Mouse (Mus musculus) heart, adult 18-20 months (tissue): ENCODE data around the gene Cbx5. TPM values are rescaled to one million over a fixed set of nuclear protein-coding genes. Genes with fewer than 3 reads are reported as not detected.
"Not testable (repeated sequence)": the region's sequence is repeated elsewhere in the genome, so short reads cannot be mapped to it uniquely, and the experiment has no call there.

Experiments
- DNase-seq, 2 experiments: peaks; one replicate each; pipeline ENCODE4 v3.0.0; 2021 to 2022; ENCODE audit warnings: mixed read lengths in 1 of 2
- long read RNA-seq, 2 experiments: library from polyadenylated mRNA; stranded (forward); transcript quantifications; one replicate each; pipeline ENCODE4 v2.0.0; 2021
- total RNA-seq, 2 experiments: library from RNA; stranded (reverse); gene quantifications; 2 replicates each; pipeline ENCODE4 v1.2.3; 2021

Gene Cbx5
- total RNA-seq = 10 to 100 TPM; 49.8 to 53.1 TPM
- long read RNA-seq, experiment 1, full-length matches to known transcripts = 12 of 26 reads
- long read RNA-seq, experiment 1, partial matches to known transcripts = 7 of 26 reads
- long read RNA-seq, experiment 1, other reads (novel, unspliced or antisense) = 7 of 26 reads
- long read RNA-seq, experiment 2, full-length matches to known transcripts = 8 of 20 reads
- long read RNA-seq, experiment 2, partial matches to known transcripts = 3 of 20 reads
- long read RNA-seq, experiment 2, other reads (novel, unspliced or antisense) = 9 of 20 reads

DNA sequence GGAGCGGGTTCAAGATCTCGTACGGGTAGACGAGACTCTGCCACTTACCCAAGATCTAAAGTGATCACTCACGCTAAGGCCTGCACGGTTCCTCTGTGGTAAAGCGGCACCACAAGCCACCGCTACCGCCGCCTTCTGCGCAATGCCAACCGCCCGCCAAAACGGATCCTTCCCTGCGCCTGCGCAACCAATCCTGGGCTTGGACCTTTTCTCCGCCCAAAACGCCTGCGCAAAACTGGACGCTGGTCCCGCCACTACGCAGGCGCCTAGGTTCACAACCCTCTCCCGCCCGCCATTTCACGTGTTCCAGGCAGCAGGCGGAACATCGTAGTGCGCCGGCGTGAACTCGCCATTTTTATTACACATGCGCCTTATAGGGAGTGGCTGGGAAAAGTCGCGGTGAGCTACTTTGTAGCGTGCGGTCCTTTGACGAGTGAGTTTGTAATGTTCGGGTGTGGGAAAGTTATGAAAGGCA, at the start of gene Cbx5:
Cbx5 (minus strand) TSS at position 132 of the 475 bp plus-strand sequence.
- peak; percentile 98 to 99 for DNase-seq

DNA sequence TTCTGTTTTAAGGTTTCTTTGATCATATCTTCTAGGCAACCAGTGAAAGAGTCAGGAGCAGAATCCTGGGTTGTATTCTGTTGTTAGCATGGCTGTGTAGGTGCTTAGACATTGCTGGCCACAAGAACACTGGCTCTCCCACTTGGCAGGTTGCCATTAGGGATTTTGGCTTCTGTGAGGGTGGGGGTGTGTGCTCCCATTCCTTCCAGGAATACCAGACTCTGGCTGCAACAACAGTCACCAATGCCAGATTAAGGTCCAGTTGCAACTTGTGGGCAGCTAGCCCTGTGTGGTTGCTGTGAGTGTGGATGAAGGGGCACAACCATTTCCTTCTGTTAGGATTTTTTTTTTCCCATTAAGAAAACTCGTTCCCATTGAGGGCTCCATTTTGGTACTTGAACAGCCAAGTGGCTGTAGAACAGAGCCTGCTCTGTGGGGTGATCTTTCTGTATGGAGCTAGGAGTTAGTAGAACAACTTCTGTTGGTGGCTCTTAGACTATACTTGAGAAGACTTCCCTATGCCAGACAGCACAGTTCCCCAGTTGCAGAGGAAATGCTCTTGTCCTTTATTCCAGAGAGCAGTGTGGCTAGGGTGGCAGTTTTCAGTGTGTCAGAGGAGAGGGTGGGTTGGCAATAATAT, 46.3 kb upstream of the Cbx5 start:
- peak; percentile 71 to 72 for DNase-seq

DNA sequence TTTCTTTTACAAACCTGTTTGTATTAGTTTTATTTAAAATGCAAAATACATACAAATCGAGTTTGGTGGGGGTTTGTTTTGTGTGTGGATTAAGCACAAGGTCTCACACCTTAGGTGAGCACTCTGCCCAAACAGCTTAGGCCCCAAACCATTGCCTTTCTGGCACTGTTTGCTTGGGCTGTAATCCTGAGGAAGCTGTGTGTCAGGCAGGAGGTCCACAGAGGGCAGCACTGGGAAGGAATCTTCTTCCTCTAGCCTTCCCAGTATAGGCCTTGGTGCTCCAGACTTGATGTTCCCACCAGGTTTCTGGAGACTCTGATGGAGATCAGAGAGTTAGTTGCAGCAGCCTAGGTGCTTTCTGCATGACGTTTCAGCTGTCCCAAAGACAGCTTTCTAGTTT, 45.0 kb upstream of the Cbx5 start:
- DNase-seq = no peak

DNA sequence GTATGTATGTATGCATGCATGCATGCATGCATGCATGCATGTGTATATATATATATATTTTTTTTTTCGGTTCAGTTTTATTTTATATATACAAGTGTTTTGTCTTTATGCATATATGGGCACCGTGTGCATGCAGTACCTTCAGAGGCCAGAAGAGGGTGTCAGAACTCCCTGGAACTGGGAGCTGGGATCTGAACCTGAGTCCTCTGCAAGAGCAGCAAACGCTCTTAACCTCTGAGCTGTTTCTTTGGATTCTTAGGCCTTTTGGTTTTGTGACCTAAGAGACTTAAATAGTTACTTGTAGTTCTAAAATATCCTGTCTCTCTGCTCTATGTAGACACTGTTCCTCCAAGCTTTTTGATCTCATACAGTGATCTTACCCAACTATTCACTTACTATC, 44.5 kb upstream of the Cbx5 start:
- DNase-seq = peak in 1 of 2 experiments; percentile 58

DNA sequence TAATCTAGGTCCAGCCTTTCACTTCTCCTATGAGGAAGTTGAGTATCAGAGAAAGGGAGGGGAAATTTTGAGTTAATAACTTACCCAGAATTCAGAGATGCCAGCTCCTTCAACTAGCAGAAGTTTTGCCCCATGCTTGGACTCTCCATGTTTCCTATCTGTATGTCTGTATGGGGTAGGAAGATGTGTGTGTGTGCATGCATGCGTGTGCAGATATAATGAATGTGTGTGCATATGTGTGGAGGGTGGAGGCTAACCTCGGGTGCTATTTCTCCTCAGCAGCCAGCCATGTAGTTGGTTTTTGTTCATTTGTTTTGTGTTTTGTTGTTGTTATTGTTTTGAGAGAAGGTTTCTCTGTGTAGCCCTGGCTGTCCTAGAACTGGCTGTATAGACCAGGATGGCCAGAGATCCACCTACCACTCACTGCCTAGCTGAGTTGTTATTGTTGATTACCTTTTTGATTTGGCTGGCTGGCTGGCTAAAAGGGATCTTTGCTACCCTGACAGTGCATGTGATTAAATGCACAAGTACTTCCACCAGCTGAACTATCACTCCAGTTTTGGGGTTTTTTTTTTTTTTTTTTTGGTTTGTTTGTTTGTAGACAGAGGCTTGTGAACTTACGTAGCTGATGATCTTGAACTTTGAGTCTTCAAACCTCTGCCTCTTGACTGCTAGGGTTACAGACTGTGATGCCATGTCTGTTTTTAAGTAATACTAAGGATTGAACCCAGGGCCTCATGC, 42.0 kb upstream of the Cbx5 start:
- no peak for DNase-seq

DNA sequence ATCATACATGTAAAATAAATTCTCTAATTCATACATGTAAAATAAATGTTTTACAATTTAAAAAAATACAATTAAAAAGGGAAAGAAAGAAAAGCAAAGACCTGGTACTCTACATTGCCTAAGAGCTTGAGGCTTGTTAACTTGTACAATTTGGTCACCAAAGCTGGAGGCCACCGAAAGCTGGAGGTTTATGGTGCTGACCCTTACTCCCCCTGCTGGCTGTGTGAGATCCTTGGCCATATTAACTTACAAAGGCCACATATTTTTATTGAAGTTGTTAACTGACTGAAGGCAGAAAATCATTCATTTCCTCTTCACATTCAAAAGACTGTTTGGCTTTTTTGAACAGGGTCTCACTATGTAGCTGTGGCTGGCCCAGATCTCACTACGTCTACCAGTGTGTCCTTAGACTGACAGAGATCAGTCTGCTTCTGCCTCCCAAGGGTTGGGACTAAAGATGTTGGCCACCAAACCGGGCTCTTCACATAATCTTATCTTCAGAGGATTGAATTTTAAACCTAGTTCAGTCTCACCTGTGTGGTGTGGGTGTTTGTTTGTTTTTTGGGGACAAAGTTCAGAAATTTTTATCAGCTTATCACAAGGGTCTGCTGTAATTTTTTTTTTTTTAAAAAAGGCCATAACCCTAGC, 41.3 kb upstream of the Cbx5 start:
- peak in 1 of 2 experiments; percentile 44 for DNase-seq

DNA sequence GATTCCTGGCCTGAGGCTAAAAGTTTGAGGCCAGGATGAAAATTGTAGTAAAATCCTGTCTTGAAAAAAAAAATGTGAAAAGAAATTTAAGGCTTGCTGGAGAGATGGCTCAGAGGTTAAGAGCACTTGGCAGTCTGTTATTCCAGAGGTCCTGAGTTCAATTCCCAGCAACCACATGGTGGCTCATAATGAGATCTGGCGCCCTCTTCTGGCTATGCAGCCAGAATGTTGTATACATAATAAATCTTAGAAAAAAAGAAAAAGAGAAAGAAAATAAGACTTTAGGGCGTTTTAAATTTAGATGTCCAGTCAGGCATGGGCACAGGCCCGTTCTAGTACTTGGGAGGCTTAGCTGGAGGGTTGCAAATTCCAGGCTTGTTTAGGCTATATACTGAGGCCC, 40.1 kb upstream of the Cbx5 start:
- DNase-seq = peak in 1 of 2 experiments; percentile 58

DNA sequence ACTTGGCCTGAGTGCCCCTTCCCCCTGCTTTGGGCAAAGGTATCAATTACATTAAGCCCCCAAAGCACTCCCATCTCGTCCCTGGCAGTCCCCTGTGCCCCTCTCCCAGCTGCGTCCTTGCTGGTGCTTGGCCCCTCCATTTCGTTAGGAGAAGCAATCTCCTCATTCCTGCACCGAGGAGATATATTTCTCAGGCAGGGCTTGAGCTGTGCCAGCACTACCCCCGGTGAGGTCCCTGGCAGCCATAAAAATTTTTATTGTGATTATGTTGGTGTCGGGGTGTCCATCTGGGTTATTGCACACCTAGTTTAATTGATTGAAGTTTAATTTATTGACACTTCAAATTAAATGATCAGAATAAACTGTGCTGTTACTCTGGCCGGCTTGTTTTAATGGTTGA, 38.3 kb upstream of the Cbx5 start:
- no peak for DNase-seq

DNA sequence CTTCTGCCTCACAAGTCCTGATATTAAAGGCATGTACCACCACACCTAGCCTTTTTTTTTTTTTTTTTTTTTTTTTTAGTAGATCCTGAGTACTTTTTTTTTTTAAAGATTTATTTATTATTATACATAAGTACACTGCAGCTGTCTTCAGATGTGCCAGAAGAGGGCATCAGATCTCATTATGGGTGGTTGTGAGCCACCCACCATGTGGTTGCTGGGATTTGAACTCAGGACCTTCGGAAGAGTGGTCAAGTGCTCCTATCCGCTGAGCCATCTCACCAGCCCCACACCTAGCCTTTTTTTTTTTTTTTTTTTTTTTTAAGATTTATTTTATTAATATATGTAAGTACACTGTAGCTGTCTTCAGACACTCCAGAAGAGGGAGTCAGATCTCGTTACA, 36.3 kb upstream of the Cbx5 start:
- DNase-seq = not testable (repeated sequence)

DNA sequence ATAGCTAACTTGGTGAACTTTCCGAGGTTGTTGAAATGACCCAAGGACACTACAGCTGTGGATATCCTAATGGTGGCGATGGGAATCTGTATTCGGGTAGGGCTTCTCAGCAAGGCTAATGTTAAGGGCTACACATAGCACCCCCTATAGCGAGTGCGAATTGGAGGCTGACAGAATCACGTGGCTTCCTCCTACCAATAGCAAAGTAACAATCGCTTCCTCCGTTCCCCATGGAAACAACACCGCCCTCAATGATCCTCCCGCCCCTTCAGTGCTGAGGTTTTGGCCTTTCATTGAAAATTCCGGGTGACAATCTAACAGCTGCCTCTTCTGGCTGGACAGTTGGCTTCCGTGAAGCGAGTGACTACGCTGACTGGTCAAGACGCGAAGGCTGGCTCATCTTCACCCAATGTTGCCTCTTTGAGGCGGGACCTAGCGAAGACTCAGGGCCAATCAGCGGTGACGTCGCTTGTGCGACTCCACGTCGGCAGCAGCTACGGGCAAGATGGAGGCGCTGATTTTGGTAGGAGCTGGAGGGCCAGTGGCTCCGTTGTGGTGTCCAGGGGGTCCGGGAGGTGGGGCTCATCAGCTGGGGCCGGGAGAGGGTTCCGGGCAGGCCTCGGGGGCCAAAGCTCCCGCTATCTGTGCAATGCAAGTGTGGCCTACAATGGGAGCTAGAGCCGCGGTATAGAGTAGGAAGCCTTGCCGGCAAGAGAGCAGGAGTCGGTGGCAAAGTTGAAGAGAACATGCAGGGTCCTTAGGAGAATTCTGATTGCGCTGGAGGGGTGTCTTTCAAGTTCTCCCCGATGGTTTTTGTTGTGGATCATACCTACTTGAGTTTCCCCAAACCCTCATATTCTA, 33.0 kb upstream of the Cbx5 start, which contains the start of gene Copz1:
Copz1 (plus strand) TSS at position 296 of the 861 bp plus-strand sequence.
- peak; percentile 96 to 99 for DNase-seq

DNA sequence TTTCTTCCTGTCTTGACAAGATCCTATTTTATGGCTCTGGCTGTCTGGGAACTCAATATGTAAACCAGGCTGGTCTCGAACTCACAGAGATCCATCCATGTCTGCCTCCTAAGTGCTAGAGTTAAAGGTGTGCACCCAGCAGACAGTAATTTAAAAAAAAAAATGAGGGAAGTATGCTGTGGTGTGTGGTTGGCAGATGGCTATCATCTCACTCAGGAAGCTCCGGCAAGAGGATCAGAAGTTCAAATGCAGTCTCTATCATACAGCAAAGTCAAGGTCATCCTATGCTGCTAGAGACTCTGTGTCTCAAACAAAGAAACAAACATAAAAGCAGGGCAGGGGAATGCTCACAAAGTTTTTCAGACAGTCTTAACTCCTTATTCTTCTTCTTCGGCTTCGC, 29.3 kb upstream of the Cbx5 start:
- no peak for DNase-seq

DNA sequence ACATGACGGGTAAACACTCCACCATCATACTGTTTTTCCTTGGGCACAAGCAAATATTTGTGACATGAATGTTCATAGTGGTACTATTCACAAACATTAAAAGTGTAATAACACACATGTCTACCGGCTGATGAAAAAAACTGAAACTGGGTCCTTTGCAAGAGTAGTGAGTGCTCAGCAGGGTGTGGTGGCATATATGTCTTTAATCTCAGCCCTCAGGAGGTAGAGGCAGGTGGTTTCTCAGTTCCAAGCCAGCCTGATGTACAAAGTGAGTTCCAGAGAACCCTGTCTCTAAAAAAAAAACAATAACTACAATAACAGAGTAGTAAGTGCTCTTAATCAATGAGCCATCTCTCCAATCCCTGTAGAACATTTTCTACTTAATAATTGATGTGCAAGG, 25.2 kb upstream of the Cbx5 start:
- no peak for DNase-seq

DNA sequence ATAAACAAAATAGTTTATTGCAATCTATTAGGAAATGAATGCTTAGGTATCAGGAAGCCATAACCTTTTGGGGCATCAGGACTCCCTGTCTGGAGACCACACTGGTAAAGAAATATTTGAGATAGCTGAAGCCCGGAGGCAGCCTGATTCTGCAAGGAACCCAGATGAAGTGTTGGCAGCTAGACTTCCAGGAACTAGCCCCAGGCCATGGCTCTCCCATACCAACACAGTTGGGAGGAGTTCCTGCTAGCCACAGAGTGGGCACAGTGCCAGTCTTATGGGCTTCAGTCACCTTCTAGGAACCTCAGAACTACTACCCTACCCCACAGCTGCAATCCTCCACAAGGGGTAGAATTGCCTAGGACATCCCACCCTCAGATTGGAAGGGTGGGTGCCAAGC, 20.4 kb upstream of the Cbx5 start:
- DNase-seq = no peak

DNA sequence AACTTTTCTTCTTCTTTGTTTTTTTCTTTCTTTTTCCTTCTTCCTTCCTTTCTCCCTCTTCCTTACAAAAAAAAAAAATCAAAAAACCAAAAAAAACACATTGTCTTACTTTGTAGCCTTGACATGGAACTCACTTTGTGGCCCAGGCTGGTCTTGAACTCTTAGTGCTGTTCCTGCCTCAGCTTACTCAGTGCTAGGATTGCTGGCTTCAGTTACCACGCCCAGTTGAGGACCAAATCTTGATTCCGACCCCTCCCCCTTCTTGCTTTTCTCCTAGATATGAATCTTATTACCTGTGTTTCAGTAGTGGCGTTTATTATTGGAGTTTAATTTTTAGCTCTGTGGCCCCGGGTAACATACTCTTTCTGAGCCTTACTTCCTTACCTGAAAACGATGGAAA, 19.5 kb upstream of the Cbx5 start:
- no peak for DNase-seq

DNA sequence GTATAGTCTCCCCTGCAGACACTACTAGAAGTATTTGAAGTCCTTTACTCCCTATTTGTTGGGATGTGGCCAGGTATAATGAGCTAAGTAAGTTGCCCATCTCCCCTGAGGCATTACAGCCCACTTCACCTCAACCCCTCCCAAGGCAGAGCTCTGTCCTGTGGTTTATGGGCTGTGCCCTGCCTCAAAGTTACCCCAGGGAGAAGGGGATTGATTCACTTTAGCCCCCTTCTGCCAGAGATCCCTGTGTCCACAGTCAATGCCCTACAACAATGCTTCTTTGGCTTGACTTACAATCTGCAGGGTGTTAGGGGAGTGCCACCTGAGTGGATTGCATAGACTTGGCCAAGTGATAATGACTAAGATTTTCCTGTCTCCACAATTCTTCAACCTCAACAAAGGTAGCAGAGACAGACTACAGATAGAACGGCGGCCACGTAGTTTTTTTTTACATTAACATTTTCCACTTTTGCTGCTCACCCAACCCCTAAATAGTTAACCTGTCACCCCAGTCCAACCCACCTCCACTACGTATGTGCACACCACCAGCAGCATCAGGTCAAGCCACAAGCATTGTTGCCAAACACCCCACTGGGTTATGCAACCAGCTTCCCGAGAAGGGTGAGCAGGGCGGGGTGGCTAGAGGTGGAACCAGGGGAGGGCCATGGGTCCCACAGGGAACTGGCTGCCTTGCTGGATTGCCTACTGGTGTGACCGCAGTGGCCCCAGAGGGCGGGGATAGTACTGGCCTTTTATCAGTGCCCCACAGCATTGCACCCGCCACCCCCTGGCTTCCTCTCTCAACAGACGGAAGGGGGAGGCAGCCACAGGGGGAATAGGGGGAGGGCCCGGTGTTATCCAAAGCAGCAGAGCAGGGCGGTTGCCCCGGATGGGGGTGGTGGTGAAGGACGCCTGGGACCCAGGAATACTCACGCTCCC, 18.4 kb upstream of the Cbx5 start, which contains the start of gene Nfe2:
Nfe2 (minus strand) TSS at position 614 of the 939 bp plus-strand sequence.
- DNase-seq = peak; percentile 83 to 89

DNA sequence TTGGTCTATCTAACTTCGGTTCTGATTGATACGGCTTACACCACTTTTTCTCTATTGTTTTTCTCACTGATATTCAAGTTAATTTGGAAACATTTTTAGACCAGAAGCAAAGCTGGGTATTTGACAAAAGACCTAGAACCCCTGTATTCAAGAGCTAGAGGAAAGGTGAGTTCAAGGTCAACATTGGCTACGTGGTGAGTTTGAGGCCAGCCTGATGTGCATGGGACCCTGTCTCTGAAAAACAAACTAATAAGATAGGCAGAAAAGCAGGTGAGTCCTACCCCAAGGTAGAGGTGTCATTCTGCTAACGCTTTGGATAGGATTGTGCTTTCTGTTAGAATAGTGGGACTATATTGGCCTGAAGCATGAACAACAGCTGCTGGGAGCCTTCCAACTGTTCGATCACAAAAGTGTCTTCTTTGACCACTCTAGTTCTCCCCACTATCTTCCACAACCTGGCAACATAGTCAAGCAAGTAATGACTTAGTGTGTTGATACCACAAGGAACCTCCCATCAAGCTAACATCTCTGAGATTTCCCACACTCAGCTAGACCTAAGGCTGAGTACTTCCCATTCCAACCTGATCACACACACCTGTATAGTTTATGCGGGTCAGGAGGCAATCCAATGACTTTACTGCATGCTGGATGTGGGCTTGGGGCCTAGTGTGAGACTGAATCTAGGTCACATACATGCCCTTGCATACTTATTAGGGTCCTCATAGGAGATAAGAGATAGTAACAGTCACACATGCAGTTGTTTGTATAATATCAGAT, 16.8 kb upstream of the Cbx5 start:
- no peak for DNase-seq

DNA sequence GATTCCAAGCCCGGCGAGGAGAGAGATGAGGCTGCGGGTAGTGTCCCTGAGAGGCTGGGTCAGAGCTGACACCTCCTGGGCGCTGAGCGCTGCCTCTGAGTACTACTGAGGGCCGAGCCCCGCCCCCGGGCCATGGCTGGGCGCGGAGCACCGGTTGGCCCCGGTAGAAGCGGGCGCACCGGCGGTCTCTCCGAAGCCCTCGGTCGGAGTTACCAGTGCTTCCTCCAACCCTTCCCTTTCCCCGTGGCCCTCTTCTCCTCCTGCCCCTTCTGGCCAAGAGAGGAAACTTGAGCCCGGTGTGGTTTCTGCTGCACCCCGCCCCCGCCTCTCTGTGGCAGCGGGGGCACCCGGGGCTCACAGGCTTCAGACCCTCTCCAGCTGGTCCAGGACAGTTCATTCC, 15.6 kb upstream of the Cbx5 start:
- DNase-seq = peak; percentile 36 to 42

DNA sequence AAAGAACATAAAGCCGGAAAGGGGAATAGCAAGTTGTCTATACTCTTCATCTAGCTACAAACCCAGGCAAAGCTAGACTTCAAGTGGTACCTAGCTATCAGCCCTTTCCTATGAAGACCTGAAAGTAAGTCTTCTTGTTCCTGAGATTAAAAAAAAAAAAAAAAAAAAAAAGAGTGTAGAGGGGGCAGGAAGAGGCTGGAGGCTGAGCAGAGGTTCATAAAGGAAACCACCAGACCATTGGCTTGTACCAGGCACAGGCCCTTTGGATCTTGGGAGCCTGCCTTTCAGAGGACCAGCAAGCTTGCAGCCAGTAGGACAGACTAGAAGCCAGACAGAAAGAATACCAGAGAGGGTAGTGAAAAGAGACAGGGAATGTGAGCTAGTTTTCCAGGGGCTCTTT, 13.7 kb upstream of the Cbx5 start:
- no peak for DNase-seq

DNA sequence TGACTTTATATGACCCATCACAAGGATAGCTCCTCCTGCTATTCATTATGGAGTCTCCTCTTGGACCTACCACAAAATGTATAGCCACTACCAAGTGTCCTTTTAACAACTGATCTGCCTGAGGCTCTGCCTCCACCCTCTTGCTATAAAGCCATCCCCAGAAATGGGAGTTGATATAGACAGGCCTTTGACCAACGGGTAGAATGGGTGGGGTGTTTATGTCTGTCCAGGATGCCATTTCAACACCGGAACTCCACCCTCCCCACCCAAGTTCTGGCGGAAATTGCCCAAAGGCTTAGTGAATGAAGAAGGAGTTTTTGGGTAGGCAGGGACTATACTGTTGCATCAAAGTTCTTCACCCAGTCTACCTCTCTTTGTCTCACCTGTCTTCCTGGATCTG, 13.0 kb upstream of the Cbx5 start:
- no peak for DNase-seq

DNA sequence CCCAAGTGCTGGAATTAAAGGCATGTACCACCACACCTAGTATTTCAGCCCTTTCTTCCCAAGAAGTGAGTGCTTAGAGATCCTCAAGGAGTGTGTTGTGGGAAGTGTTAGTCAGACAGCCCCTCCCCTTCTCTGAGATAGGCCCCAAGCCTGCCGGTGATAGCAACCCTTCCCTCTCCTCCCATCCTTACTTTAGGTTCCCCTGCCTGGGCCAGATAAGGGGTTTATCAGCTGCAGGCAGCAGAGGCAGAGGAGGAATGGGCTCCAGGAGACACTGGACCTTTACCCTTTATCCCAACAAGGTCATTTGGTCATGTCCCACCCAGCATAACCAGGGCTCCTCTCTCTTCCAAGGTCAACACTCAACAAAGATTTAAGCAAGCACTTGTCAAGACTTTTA, 12.0 kb upstream of the Cbx5 start:
- no peak for DNase-seq
